Mouse (Mus musculus) MEL (cell line): ENCODE results near the gene Grb7.

Source experiments
- ELF1 ChIP-seq: IDR thresholded peaks from 2 replicates; pipeline ENCODE4 v1.6.1; 2014; ENCODE audit warnings: low read depth, mild to moderate bottlenecking, inconsistent platforms, low read length, improper control_type of control experiment, moderate library complexity
- GATA1 ChIP-seq: IDR thresholded peaks from 2 replicates; pipeline ENCODE4 v1.6.1; 2011; ENCODE audit warnings: low read depth, low read length, improper control_type of control experiment
- NRF1 ChIP-seq: IDR thresholded peaks from 2 replicates; pipeline ENCODE4 v1.6.1; 2014; ENCODE audit warnings: low read depth, mild to moderate bottlenecking, inconsistent platforms, low read length, improper control_type of control experiment, moderate library complexity; ENCODE audit not compliant: poor library complexity, insufficient read depth, severe bottlenecking
- POLR2A ChIP-seq, 2 experiments: IDR thresholded peaks; 2 replicates each; pipeline ENCODE4 v1.6.1; 2011 to 2012; ENCODE audit warnings: low read length in 2 of 2, mild to moderate bottlenecking in 2 of 2, control low read depth in 1 of 2, improper control_type of control experiment in 1 of 2, low read depth in 1 of 2, moderate library complexity in 1 of 2; ENCODE audit not compliant: control insufficient read depth in 1 of 2, insufficient read depth in 1 of 2, poor library complexity in 1 of 2
- POLR2AphosphoS2 ChIP-seq: IDR thresholded peaks from 2 replicates; pipeline ENCODE4 v1.6.1; 2011; ENCODE audit warnings: low read length, improper control_type of control experiment
- POLR2AphosphoS5 ChIP-seq: IDR thresholded peaks from 2 replicates; pipeline ENCODE4 v1.6.1; 2012; ENCODE audit warnings: low read depth, borderline replicate concordance, mild to moderate bottlenecking, inconsistent platforms, low read length, moderate library complexity, mixed read lengths
- UBTF ChIP-seq: IDR thresholded peaks from 2 replicates; pipeline ENCODE4 v1.6.1; 2012; ENCODE audit warnings: low read depth, mild to moderate bottlenecking, inconsistent platforms, low read length, improper control_type of control experiment, moderate library complexity, borderline replicate concordance; ENCODE audit not compliant: insufficient read depth
- ZKSCAN1 ChIP-seq: IDR thresholded peaks from 2 replicates; pipeline ENCODE4 v1.6.1; 2012; ENCODE audit warnings: low read depth, mild to moderate bottlenecking, inconsistent platforms, low read length, improper control_type of control experiment, moderate library complexity

GRCm38 (mm10) chr11:98475630-98476433, 29.6 kb downstream of the Grb7 start:
- TF ChIP-seq POLR2AphosphoS5: no peak
- TF ChIP-seq POLR2AphosphoS2: no peak
- TF ChIP-seq ELF1: no peak
- TF ChIP-seq POLR2A (IDR thresholded peaks at IDR 0.05; ENCODE audit: control insufficient read depth in 1 of 2, insufficient read depth in 1 of 2, low read depth in 1 of 2, low read length in 2 of 2, poor library complexity in 1 of 2): no peak
- no peak for TF ChIP-seq ZKSCAN1
- TF ChIP-seq GATA1: no peak
- no peak for TF ChIP-seq UBTF
- TF ChIP-seq NRF1: no peak
